Mouse (Mus musculus) E14TG2a.4 (cell line): ENCODE measurements around the gene Pfdn5.

Experiments
- CTCF ChIP-seq: conservative IDR thresholded peaks from 2 replicates; pipeline ENCODE4 v1.5.1; 2014; ENCODE audit warnings: low read length
- NANOG ChIP-seq: IDR thresholded peaks from 2 replicates; pipeline ENCODE4 v1.6.1; 2014; ENCODE audit warnings: borderline replicate concordance, low read length, mixed read lengths

- TF ChIP-seq CTCF: no peak
- TF ChIP-seq NANOG: no peak
Observed at GRCm38 (mm10) chr15:102311489-102311888, 14.4 kb upstream of the Pfdn5 start.
